Mouse (Mus musculus): ENCODE measurements at regions not wholly inside any gene's neighbourhood (a gene's known extent, or its start where the extent isn't known, plus 50 kb on each side); places are given as distances from the start of the nearest gene placed in this dataset.
A peak's percentile ranks its signal among the peaks of the same experiment; 100 is the strongest.

GRCm38 (mm10) chr4:32074399-32075296, 110.8 kb downstream of the Map3k7 start:
- peak overlapping the region; percentile 86 for H3K27ac ChIP-seq (ENCODE audit: low read depth, low read length)
- peak overlapping the region; percentile 46 for H3K4me2 ChIP-seq (ENCODE audit: low read depth, low read length)
- no peaks in the 10 kb centered on the region for H3K36me3 ChIP-seq (ENCODE audit: control insufficient read depth, insufficient read depth, low read length)
- H3K4me1 ChIP-seq (ENCODE audit: control insufficient read depth, insufficient read depth, low read length), result peaks cover 15% of the 10 kb centered on the region; the same call in 1 of the 2 replicates
- ATAC-seq (ENCODE audit: low read depth), result peak; percentile 89
- no peaks in the 10 kb centered on the region for H3K27me3 ChIP-seq (ENCODE audit: control insufficient read depth, insufficient read depth, low read length)
- no peaks in the 10 kb centered on the region; the same call in 1 of the 2 replicates for H3K9me3 ChIP-seq (ENCODE audit: control insufficient read depth, low read length)
- WGBS, result 1% methylated on average over 22 of the region's 22 CpGs
- H3K4me3 ChIP-seq (ENCODE audit: low read depth, low read length), result peak overlapping the region; percentile 9; the same call in 1 of the 2 replicates
- peak overlapping the region; percentile 32; the same call in 1 of the 2 replicates for H3K9ac ChIP-seq (replicated peaks; ENCODE audit: low read depth, low read length)

GRCm38 (mm10) chr4:32076391-32076925, 112.6 kb downstream of the Map3k7 start:
- ATAC-seq (ENCODE audit: low read depth), result no peak
- Histone ChIP-seq H3K27ac (ENCODE audit: low read depth, low read length) (peak overlapping the region; percentile 22; the same call in 1 of the 2 replicates), H3K4me3 (ENCODE audit: low read depth, low read length) (no peak overlapping the region), H3K9me3 (ENCODE audit: control insufficient read depth, low read length) (no peaks in the 10 kb centered on the region), H3K4me1 (ENCODE audit: control insufficient read depth, insufficient read depth, low read length) (peaks cover 15% of the 10 kb centered on the region; the same call in 1 of the 2 replicates), H3K27me3 (ENCODE audit: control insufficient read depth, insufficient read depth, low read length) (no peaks in the 10 kb centered on the region), H3K4me2 (ENCODE audit: low read depth, low read length) (no peak overlapping the region), H3K9ac (replicated peaks; ENCODE audit: low read depth, low read length) (no peak overlapping the region), H3K36me3 (ENCODE audit: control insufficient read depth, insufficient read depth, low read length) (no peaks in the 10 kb centered on the region)
- WGBS, result 51% methylated on average over 12 of the region's 12 CpGs

DNA sequence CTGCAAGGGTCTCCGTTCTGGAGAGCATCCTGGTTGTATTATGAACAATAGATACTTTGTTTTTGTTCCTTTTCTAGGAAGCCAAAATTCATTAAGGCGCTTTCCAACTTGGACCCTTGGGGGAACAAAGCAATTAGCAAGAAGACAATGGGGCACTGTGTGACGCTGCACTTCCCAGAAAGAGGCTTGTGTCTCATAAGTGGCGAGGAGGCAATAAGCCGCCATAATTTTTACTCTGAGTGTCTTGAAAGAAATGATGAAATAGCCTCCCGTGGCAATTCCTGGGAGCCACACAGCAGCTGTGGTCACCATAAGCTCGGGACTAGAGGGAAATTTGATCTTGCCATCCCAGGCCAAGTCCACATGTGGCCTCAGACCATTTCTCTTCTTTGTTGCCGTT, 119.6 kb downstream of the Map3k7 start:
- ATAC-seq (ENCODE audit: low read depth), result peak; percentile 25; the same call in 1 of the 2 replicates
- Histone ChIP-seq H3K27ac (ENCODE audit: low read depth, low read length) (peak overlapping the region; percentile 17; the same call in 1 of the 2 replicates), H3K9ac (replicated peaks; ENCODE audit: low read depth, low read length) (no peak overlapping the region), H3K27me3 (ENCODE audit: control insufficient read depth, insufficient read depth, low read length) (no peaks in the 10 kb centered on the region), H3K4me2 (ENCODE audit: low read depth, low read length) (no peak overlapping the region), H3K36me3 (ENCODE audit: control insufficient read depth, insufficient read depth, low read length) (no peaks in the 10 kb centered on the region), H3K4me3 (ENCODE audit: low read depth, low read length) (no peak overlapping the region), H3K9me3 (ENCODE audit: control insufficient read depth, low read length) (no peaks in the 10 kb centered on the region), H3K4me1 (ENCODE audit: control insufficient read depth, insufficient read depth, low read length) (0 out of 2 replicates have a peak, but pooled peaks cover 4% of the 10 kb centered on the region)
- WGBS, result 23% methylated on average over 8 of the region's 8 CpGs

GRCm38 (mm10) chr4:32084250-32084869, 120.5 kb downstream of the Map3k7 start:
- H3K27ac ChIP-seq (ENCODE audit: low read depth, low read length), result peak overlapping the region; percentile 17; the same call in 1 of the 2 replicates
- no peaks in the 10 kb centered on the region for H3K36me3 ChIP-seq (ENCODE audit: control insufficient read depth, insufficient read depth, low read length)
- H3K27me3 ChIP-seq (ENCODE audit: control insufficient read depth, insufficient read depth, low read length), result no peaks in the 10 kb centered on the region
- no peak overlapping the region for H3K4me3 ChIP-seq (ENCODE audit: low read depth, low read length)
- peak; percentile 64; the same call in 1 of the 2 replicates for ATAC-seq (ENCODE audit: low read depth)
- no peak overlapping the region for H3K4me2 ChIP-seq (ENCODE audit: low read depth, low read length)
- H3K4me1 ChIP-seq (ENCODE audit: control insufficient read depth, insufficient read depth, low read length), result 0 out of 2 replicates have a peak, but pooled peaks cover 4% of the 10 kb centered on the region
- WGBS, result 79% methylated on average over 10 of the region's 10 CpGs
- no peaks in the 10 kb centered on the region for H3K9me3 ChIP-seq (ENCODE audit: control insufficient read depth, low read length)
- H3K9ac ChIP-seq (replicated peaks; ENCODE audit: low read depth, low read length), result no peak overlapping the region

DNA sequence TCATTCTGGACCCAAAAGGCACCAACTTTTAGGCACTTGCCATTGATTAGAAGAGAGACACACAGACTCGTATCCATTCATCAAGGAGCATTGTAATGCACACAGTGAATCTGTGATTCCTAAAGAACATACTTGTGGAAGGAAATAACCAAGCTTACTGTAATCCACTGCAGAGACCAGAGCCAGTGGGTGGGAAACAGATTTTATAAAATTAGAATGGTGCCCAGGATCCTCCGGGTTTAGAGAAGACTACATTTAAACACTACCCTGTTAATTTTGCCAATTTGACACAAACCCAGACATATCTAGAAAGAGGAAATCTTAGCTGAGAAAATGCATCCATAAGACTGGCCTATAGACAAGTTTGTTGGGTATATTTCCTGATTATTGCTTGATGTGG, 121.1 kb downstream of the Map3k7 start:
- no peak overlapping the region for H3K4me2 ChIP-seq (ENCODE audit: low read depth, low read length)
- H3K36me3 ChIP-seq (ENCODE audit: control insufficient read depth, insufficient read depth, low read length), result no peaks in the 10 kb centered on the region
- H3K27me3 ChIP-seq (ENCODE audit: control insufficient read depth, insufficient read depth, low read length), result no peaks in the 10 kb centered on the region
- WGBS, result 95% methylated on average over 2 of the region's 2 CpGs
- H3K9ac ChIP-seq (replicated peaks; ENCODE audit: low read depth, low read length), result no peak overlapping the region
- H3K9me3 ChIP-seq (ENCODE audit: control insufficient read depth, low read length), result no peaks in the 10 kb centered on the region
- ATAC-seq (ENCODE audit: low read depth), result no peak
- H3K27ac ChIP-seq (ENCODE audit: low read depth, low read length), result no peak overlapping the region
- 0 out of 2 replicates have a peak, but pooled peaks cover 4% of the 10 kb centered on the region for H3K4me1 ChIP-seq (ENCODE audit: control insufficient read depth, insufficient read depth, low read length)
- no peak overlapping the region for H3K4me3 ChIP-seq (ENCODE audit: low read depth, low read length)

DNA sequence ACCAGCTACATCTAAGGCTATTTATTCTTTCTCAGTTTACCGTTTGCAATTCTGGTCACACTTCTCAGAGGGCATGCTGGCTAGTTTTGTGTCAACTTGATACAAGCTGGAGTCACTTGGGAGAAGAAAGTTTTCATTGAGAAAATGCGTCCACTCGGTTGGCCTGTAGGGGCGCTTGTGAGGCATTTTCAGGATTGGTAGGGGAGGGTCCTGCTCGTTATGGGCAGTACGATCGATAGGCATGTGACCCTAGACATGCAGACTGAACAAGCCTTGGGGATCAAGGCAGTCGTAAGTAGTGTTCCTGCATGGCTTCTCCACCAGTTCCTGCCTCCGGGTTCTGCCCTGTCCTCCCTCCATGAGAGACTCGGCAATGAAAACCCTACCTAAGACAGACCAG, 127.2 kb downstream of the Map3k7 start:
- Histone ChIP-seq H3K27ac (ENCODE audit: low read depth, low read length) (no peak overlapping the region), H3K9me3 (ENCODE audit: control insufficient read depth, low read length) (no peaks in the 10 kb centered on the region), H3K36me3 (ENCODE audit: control insufficient read depth, insufficient read depth, low read length) (no peaks in the 10 kb centered on the region), H3K4me2 (ENCODE audit: low read depth, low read length) (no peak overlapping the region), H3K4me1 (ENCODE audit: control insufficient read depth, insufficient read depth, low read length) (no peaks in the 10 kb centered on the region), H3K4me3 (ENCODE audit: low read depth, low read length) (no peak overlapping the region), H3K9ac (replicated peaks; ENCODE audit: low read depth, low read length) (no peak overlapping the region), H3K27me3 (ENCODE audit: control insufficient read depth, insufficient read depth, low read length) (no peaks in the 10 kb centered on the region)
- WGBS, result 88% methylated on average over 10 of the region's 10 CpGs
- no peak for ATAC-seq (ENCODE audit: low read depth)

DNA sequence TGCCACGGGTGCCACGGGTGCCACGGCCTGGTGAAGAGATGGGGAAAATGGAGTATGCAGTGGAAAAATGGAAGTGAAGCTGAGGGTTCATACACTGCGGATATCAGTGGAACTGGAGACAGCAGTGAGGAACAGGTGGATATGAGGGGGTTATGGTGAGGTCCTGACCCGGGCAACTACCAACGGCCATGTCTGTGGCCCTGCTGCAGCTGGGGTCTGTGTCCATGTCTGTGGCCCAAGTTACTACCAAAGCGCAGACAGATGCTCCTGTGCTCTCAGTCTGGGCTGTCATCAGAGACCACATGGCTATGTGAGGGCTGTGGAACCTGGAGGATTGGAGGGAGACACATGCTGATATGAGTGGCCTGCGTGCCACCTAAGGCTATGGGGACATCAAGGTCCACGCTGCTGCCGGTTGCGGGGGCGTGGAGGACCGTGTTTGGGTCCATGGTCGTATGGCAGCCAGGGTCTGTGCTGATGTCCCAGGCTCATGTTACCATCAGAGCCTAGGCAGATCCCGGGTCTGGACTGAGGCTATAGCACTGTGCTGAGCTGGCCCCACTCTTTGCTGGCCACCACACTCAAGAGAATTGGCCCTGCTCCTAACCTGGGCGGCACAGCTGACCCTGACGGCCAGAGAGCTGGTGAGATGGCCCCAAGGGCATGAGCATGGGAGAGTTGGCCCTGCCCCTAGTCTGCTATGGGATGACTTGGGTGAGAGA, 128.6 kb downstream of the Map3k7 start:
- ATAC-seq (ENCODE audit: low read depth), result no peak
- Histone ChIP-seq H3K4me1 (ENCODE audit: control insufficient read depth, insufficient read depth, low read length) (no peaks in the 10 kb centered on the region), H3K9ac (replicated peaks; ENCODE audit: low read depth, low read length) (no peak overlapping the region), H3K4me3 (ENCODE audit: low read depth, low read length) (no peak overlapping the region), H3K36me3 (ENCODE audit: control insufficient read depth, insufficient read depth, low read length) (no peaks in the 10 kb centered on the region), H3K9me3 (ENCODE audit: control insufficient read depth, low read length) (no peaks in the 10 kb centered on the region), H3K27ac (ENCODE audit: low read depth, low read length) (no peak overlapping the region), H3K4me2 (ENCODE audit: low read depth, low read length) (no peak overlapping the region), H3K27me3 (ENCODE audit: control insufficient read depth, insufficient read depth, low read length) (no peaks in the 10 kb centered on the region)
- 96% methylated on average over 17 of the region's 17 CpGs for WGBS

DNA sequence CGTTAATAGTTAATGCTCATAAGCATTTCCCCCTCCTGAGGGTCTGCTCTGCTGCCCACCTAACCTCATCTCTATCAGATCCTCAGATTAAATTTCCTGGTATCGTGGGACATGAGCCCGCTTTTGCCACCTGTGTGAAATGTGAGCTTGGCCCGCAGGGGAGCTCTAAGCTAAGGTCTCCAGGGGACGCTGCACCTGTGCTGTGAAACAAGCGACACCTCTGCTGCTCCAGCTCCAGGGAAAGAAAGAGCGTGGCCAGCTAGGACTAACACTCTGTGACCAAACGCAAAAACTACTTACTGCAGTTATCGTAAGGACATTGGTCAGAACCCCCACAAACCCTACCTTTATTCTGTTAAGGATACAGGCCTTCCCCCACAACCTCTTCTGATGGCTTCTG, 134.3 kb downstream of the Map3k7 start:
- H3K4me1 ChIP-seq (ENCODE audit: control insufficient read depth, insufficient read depth, low read length), result no peaks in the 10 kb centered on the region
- H3K9me3 ChIP-seq (ENCODE audit: control insufficient read depth, low read length), result no peaks in the 10 kb centered on the region
- WGBS, result 67% methylated on average over 9 of the region's 9 CpGs
- H3K4me3 ChIP-seq (ENCODE audit: low read depth, low read length), result no peak overlapping the region
- H3K27me3 ChIP-seq (ENCODE audit: control insufficient read depth, insufficient read depth, low read length), result no peaks in the 10 kb centered on the region
- H3K36me3 ChIP-seq (ENCODE audit: control insufficient read depth, insufficient read depth, low read length), result no peaks in the 10 kb centered on the region
- no peak overlapping the region for H3K4me2 ChIP-seq (ENCODE audit: low read depth, low read length)
- ATAC-seq (ENCODE audit: low read depth), result no peak
- no peak overlapping the region for H3K9ac ChIP-seq (replicated peaks; ENCODE audit: low read depth, low read length)
- no peak overlapping the region for H3K27ac ChIP-seq (ENCODE audit: low read depth, low read length)

Measured in neural tube, embryonic 14.5 days (tissue).